Mouse (Mus musculus) cerebellum, adult 2 months (tissue): Measurements from ENCODE around the gene Atxn1. TPM values are rescaled to one million over a fixed set of nuclear protein-coding genes. Genes with fewer than 3 reads are reported as not detected.

Experiments
- DNase-seq, 2 experiments: peaks; one replicate each; pipeline ENCODE4 v3.0.0; 2021
- H3K27ac ChIP-seq: fragments of 200-500 bp; 2 replicates; pipeline ENCODE4 v1.5.1; 2012; ENCODE audit warnings: low read length, control low read depth, inconsistent platforms; ENCODE audit not compliant: insufficient read depth
- H3K27me3 ChIP-seq: fragments of 200-500 bp; 2 replicates; pipeline ENCODE4 v1.6.1; 2012; ENCODE audit warnings: inconsistent platforms, mild to moderate bottlenecking, low read length, moderate library complexity; ENCODE audit not compliant: control insufficient read depth, insufficient read depth
- H3K4me1 ChIP-seq: fragments of 200-500 bp; 2 replicates; pipeline ENCODE4 v1.6.1; 2011; ENCODE audit warnings: low read length; ENCODE audit not compliant: control insufficient read depth, insufficient read depth
- H3K4me3 ChIP-seq: fragments of 200-500 bp; replicated peaks from 2 replicates; pipeline ENCODE3; 2011; ENCODE audit warnings: mild to moderate bottlenecking, low read depth, low read length, control low read depth; ENCODE audit not compliant: insufficient read depth
- CTCF ChIP-seq: fragments of 200-500 bp; IDR thresholded peaks from 2 replicates; pipeline ENCODE4 v1.5.1; 2011; ENCODE audit warnings: low read depth, mild to moderate bottlenecking, control low read depth, low read length, moderate library complexity, borderline replicate concordance; ENCODE audit not compliant: insufficient read depth
- POLR2A ChIP-seq: fragments of 200-500 bp; IDR thresholded peaks from 2 replicates; pipeline ENCODE4 v1.6.1; 2011; ENCODE audit warnings: low read length, control low read depth, borderline replicate concordance; ENCODE audit not compliant: insufficient read depth
- WGBS: fragments of 180-500 bp; shearing (Covaris S2); methylation state at CpG from one replicate; pipeline ENCODE4 v1.1.7; 2018; 5-methylcytosine and 5-hydroxymethylcytosine counted together
- polyA plus RNA-seq: library from polyadenylated mRNA; depleted of rRNA; stranded (reverse); fragments of >200 nt; gene quantifications from 2 replicates; pipeline ENCODE4 v1.2.3, GENCODE M21; 2012

Gene Atxn1
- polyA plus RNA-seq, 1 experiment, result 16.9 TPM

DNA sequence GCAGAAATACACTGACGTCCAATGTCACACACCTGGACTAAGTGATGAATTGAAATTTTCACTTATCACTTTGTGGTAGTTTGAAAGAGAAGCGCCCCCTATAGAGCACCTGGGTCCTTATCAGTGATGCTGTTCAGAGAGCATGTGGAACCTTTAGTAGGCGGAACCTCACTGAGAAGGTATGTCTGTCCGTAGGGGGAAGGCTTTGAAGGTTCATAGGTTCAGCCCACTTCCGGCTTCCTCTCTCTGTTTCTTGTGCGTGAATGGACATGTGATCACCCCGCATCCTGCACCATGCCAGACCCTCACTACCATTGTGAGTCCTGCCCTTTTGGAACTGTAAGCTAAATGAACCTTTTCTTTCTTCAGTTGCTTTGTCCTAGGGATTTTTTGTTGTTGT is 29.0 kb downstream of the Atxn1 start:
- DNase-seq, result no peak
- Histone ChIP-seq H3K4me3 (no peak overlapping the region), H3K27me3 (no peaks in the 10 kb centered on the region; the same call in 1 of the 2 replicates), H3K27ac (no peak overlapping the region), H3K4me1 (no peaks in the 10 kb centered on the region)
- WGBS, result 90% methylated on average over 7 of the region's 7 CpGs
- no peak for TF ChIP-seq CTCF

DNA sequence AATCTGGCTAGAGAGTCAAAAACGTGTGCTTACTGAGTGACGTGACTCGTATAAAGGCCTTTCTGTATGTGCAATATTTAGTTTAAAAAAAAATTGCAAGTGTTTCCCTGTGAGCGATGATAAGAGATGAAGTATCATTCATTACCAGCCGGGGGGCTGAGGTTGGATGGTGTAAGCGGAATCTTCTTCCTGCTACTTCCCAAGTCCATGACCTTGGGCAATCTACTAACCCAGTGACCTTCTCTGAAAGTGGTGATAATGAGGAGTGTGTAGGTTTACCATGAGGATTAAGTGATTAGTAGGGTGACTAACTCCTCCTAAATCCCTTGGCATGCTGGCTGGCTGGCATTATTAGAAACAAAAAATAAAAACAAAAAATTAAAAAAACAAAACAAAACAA is 30.0 kb downstream of the Atxn1 start:
- WGBS, result 95% methylated on average over 6 of the region's 6 CpGs
- no peak for DNase-seq
- no peak overlapping the region for H3K27ac ChIP-seq
- no peak for TF ChIP-seq CTCF
- no peak for TF ChIP-seq POLR2A
- H3K27me3 ChIP-seq, result no peaks in the 10 kb centered on the region; the same call in 1 of the 2 replicates
- no peak overlapping the region for H3K4me3 ChIP-seq
- no peaks in the 10 kb centered on the region for H3K4me1 ChIP-seq

- 83% methylated on average over 7 of the region's 7 CpGs for WGBS
Observed at GRCm38 (mm10) chr13:45934085-45934484, 30.7 kb downstream of the Atxn1 start.

DNA sequence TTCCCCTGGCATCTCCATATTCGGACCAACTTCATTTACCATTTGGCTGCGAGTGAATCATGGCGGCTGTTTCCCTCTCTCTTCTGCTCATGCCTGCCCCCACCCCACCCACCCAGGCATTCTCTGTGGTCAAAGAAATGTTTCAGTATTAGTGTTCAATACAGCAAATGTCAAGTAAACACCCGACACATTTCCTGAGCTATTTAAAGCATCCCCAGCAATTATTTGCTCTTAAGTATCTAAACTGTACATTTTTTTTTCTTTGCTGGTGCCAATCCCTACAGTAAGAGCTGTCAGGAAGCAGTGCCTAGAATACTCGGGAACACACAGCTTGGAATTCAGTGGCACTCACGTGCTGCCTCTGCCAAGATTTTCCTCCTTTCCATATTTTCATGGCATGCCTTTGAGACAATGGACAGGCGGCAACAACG is 32.3 kb downstream of the Atxn1 start:
- no peak for DNase-seq
- 43% methylated on average over 8 of the region's 8 CpGs for WGBS
- Histone ChIP-seq H3K4me1 (0 out of 2 replicates have a peak, but pooled peaks cover 2% of the 10 kb centered on the region), H3K27ac (no peak overlapping the region), H3K27me3 (no peaks in the 10 kb centered on the region; the same call in 1 of the 2 replicates), H3K4me3 (no peak overlapping the region)
- no peak for TF ChIP-seq POLR2A
- no peak for TF ChIP-seq CTCF

More at GRCm38 (mm10) chr13:45934085-45934484, 30.7 kb downstream of the Atxn1 start:
- H3K27ac ChIP-seq, result no peak overlapping the region
- H3K4me1 ChIP-seq, result no peaks in the 10 kb centered on the region
- DNase-seq, result no peak
- no peak overlapping the region for H3K4me3 ChIP-seq
- H3K27me3 ChIP-seq, result no peaks in the 10 kb centered on the region; the same call in 1 of the 2 replicates
- no peak for TF ChIP-seq CTCF

- Histone ChIP-seq H3K4me1 (0 out of 2 replicates have a peak, but pooled peaks cover 2% of the 10 kb centered on the region), H3K4me3 (no peak overlapping the region), H3K27ac (no peak overlapping the region), H3K27me3 (no peaks in the 10 kb centered on the region; the same call in 1 of the 2 replicates)
- TF ChIP-seq POLR2A (no peak), CTCF (peak; percentile 28; the same call in 1 of the 2 replicates)
- no peak for DNase-seq
- 64% methylated on average over 1 of the region's 1 CpGs for WGBS
Observed at GRCm38 (mm10) chr13:45931891-45932290, 32.9 kb downstream of the Atxn1 start.

DNA sequence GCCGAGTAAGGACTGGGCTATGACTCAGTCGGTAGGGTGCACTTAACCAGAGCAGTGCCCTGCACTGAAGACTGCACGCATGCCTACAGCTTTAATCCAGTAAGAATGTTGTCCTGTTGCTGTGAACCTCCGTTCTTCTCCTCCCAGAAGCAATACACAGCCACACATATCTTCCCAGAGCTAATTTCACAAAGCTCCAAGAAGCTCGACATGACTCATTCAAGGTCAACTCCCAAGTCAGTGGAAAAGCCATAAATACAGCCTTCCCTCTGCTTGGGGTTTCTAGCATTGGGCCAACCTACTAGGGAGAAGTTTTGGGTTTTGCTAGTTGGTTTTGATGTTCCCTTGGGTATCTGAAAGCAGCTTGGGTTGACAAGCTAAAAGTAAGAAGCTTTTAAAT is 33.6 kb downstream of the Atxn1 start:
- 96% methylated on average over 5 of the region's 5 CpGs for WGBS
- DNase-seq, result no peak
- TF ChIP-seq CTCF, result no peak
- Histone ChIP-seq H3K27ac (no peak overlapping the region), H3K4me1 (0 out of 2 replicates have a peak, but pooled peaks cover 2% of the 10 kb centered on the region), H3K27me3 (no peaks in the 10 kb centered on the region), H3K4me3 (no peak overlapping the region)

GRCm38 (mm10) chr13:45929744-45930143 is 35.1 kb downstream of the Atxn1 start:
- TF ChIP-seq CTCF (no peak), POLR2A (no peak)
- H3K4me3 ChIP-seq, result no peak overlapping the region
- H3K27me3 ChIP-seq, result no peaks in the 10 kb centered on the region
- H3K4me1 ChIP-seq, result 0 out of 2 replicates have a peak, but pooled peaks cover 2% of the 10 kb centered on the region
- 88% methylated on average over 5 of the region's 5 CpGs for WGBS
- H3K27ac ChIP-seq, result no peak overlapping the region
- no peak for DNase-seq

- no peak overlapping the region for H3K4me3 ChIP-seq
- 93% methylated on average over 4 of the region's 4 CpGs for WGBS
- no peak for DNase-seq
- 0 out of 2 replicates have a peak, but pooled peaks cover 2% of the 10 kb centered on the region for H3K4me1 ChIP-seq
- no peak overlapping the region for H3K27ac ChIP-seq
- no peak for TF ChIP-seq CTCF
- no peak for TF ChIP-seq POLR2A
- H3K27me3 ChIP-seq, result no peaks in the 10 kb centered on the region
Observed at GRCm38 (mm10) chr13:45925294-45925693, 39.5 kb downstream of the Atxn1 start.
